Mouse (Mus musculus): Measurements from ENCODE around the gene Hoxb3. TPM values are rescaled to one million over a fixed set of nuclear protein-coding genes. Genes with fewer than 3 reads are reported as not detected.

Hoxb3 gene
- polyA plus RNA-seq, 1 experiment, result 5.6 TPM

DNA sequence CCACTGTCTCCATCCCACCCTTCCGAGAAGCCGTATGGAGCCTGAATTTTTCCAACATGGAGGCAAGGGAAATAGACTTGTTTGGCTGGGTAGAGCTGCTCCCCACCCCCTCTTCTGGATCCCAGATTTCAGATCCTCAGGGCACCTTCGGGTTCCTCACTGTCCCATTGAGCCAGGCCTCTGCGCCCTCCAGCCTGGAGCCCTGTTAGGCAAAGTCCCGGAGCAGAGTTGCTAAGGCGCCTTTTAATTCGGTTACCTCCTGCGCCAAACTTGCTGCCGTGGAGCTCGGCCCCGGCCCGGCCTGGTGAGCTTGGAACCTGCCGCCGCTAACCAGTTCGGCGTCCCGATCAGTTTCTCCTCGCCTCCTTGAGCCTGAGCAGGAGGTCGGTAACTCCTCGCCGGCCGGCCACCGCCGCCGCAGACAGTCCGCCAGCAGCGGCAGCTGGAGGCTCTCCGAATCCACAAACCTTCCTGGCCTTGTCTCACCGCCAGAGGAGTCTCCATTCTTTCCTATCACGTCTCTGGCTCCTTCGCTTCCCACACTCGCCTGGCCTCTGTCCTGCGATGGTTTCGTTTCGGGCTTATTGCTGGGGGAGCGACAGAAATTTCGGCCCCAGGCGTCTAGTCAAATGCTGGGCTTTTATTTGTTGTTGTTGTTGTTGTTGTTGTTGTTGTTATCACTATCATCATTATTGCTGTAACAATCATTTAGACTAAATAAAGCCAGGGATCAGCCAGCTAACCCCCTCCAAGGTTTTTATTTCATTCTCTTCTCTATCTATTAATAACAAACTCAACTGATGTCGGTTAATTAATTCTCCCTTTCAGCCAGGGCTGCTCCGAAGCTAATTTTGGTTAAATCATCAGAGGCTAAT lies 18.8 kb downstream of the Hoxb3 start:
- no peaks in the 10 kb centered on the region for H3K36me3 ChIP-seq (ENCODE audit: control insufficient read depth, insufficient read depth, low read length)
- H3K27me3 ChIP-seq (ENCODE audit: control insufficient read depth, insufficient read depth, low read length), result peaks cover 22% of the 10 kb centered on the region
- TF ChIP-seq CTCF (IDR thresholded peaks at IDR 0.05; ENCODE audit: control insufficient read depth, insufficient read depth, insufficient replicate concordance, low read depth, low read length), result no peak
- no peak for TF ChIP-seq POLR2A (IDR thresholded peaks at IDR 0.05; ENCODE audit: control insufficient read depth, low read depth, low read length)
- H3K27ac ChIP-seq (ENCODE audit: control insufficient read depth, insufficient read depth, low read depth, low read length), result peak overlapping the region; percentile 27; the same call in 1 of the 2 replicates
- peaks cover 18% of the 10 kb centered on the region for H3K4me1 ChIP-seq (ENCODE audit: control insufficient read depth, insufficient read depth, low read length)
- H3K4me3 ChIP-seq (ENCODE audit: control insufficient read depth, low read depth, low read length), result peak overlapping the region; percentile 62

DNA sequence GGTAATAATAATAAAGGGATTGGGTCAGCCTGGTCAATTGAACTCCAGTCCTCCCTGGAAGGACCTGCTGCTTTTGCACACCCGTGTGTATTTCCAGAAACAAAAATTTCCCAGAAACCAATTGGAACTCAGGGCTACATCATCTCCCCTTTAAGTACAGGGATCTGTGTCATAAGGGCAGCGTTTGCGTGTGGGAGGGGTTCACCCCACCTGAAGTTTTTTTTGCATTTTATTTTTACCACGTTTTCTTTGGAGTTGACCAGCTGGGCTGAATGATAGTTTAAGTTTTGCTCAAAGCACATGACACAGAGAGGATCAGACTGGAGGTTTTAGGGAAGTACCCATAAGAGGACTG lies 19.4 kb downstream of the Hoxb3 start:
- H3K4me1 ChIP-seq (ENCODE audit: control insufficient read depth, insufficient read depth, low read length), result peaks cover 18% of the 10 kb centered on the region
- H3K36me3 ChIP-seq (ENCODE audit: control insufficient read depth, insufficient read depth, low read length), result no peaks in the 10 kb centered on the region
- TF ChIP-seq CTCF (IDR thresholded peaks at IDR 0.05; ENCODE audit: control insufficient read depth, insufficient read depth, insufficient replicate concordance, low read depth, low read length) (no peak), POLR2A (IDR thresholded peaks at IDR 0.05; ENCODE audit: control insufficient read depth, low read depth, low read length) (no peak)
- H3K27ac ChIP-seq (ENCODE audit: control insufficient read depth, insufficient read depth, low read depth, low read length), result no peak overlapping the region
- peaks cover 22% of the 10 kb centered on the region for H3K27me3 ChIP-seq (ENCODE audit: control insufficient read depth, insufficient read depth, low read length)
- no peak overlapping the region for H3K4me3 ChIP-seq (ENCODE audit: control insufficient read depth, low read depth, low read length)

DNA sequence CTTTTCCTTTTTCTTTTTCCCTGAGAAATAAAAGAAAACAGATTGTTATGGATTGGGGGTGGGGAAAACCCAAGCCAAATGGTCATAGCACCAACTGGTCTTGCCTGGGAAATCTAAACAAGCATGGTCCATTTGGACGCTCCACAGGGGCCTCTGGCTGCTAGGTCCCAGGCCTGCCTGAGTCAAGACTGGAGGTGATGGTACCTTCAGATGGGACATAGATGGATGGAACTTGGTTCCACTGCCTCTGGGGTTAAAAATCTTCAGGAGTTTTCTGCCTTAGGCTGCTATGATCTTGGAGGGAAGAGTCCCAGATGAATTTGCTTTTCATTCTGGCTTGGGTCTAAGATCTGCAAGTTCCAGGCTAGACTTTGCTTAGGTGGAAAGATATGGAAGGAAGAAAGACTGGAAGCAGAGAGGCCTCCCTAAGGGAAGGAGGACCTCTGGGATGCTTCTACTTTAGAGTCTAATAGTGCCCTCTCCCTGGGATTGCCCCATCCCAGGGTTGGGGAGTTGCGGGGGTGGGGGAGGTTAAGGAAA lies 20.1 kb downstream of the Hoxb3 start:
- peaks cover 18% of the 10 kb centered on the region for H3K4me1 ChIP-seq (ENCODE audit: control insufficient read depth, insufficient read depth, low read length)
- H3K4me3 ChIP-seq (ENCODE audit: control insufficient read depth, low read depth, low read length), result no peak overlapping the region
- H3K27ac ChIP-seq (ENCODE audit: control insufficient read depth, insufficient read depth, low read depth, low read length), result no peak overlapping the region
- peaks cover 22% of the 10 kb centered on the region for H3K27me3 ChIP-seq (ENCODE audit: control insufficient read depth, insufficient read depth, low read length)
- H3K36me3 ChIP-seq (ENCODE audit: control insufficient read depth, insufficient read depth, low read length), result no peaks in the 10 kb centered on the region
- TF ChIP-seq POLR2A (IDR thresholded peaks at IDR 0.05; ENCODE audit: control insufficient read depth, low read depth, low read length), result no peak
- no peak for TF ChIP-seq CTCF (IDR thresholded peaks at IDR 0.05; ENCODE audit: control insufficient read depth, insufficient read depth, insufficient replicate concordance, low read depth, low read length)

DNA sequence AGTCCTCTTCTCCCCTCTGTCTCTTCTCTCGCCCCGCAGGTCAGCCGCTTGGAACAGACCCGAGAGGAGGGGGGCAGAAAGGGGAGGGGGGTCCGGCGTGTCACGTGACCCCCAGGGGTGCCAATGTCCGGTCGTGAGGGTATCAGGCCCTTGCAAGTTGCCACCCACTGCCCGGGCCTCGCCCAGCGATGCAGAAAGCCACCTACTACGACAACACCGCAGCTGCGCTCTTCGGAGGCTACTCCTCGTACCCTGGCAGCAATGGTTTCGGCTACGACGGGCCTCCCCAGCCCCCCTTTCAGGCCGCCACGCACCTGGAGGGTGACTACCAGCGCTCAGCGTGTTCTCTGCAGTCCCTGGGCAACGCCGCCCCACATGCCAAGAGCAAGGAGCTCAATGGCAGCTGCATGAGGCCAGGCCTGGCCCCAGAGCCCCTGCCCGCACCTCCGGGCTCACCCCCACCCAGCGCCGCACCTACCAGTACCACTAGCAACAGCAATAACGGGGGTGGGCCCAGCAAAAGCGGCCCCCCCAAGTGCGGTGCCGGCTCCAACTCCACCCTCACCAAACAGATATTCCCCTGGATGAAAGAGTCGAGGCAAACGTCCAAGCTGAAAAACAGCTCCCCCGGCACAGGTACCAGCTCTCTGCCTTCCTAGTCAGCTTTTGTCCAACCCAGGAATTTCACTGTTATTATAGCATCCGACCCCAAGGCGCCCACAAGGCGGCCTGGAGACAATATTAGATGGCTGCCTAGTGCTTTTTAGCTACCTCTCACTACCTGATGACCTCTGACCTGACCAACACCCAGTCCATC lies 21.1 kb downstream of the Hoxb3 start:
- Histone ChIP-seq H3K27ac (ENCODE audit: control insufficient read depth, insufficient read depth, low read depth, low read length) (no peak overlapping the region), H3K36me3 (ENCODE audit: control insufficient read depth, insufficient read depth, low read length) (no peaks in the 10 kb centered on the region), H3K4me1 (ENCODE audit: control insufficient read depth, insufficient read depth, low read length) (peaks cover 18% of the 10 kb centered on the region), H3K27me3 (ENCODE audit: control insufficient read depth, insufficient read depth, low read length) (peaks cover 22% of the 10 kb centered on the region), H3K4me3 (ENCODE audit: control insufficient read depth, low read depth, low read length) (no peak overlapping the region; the same call in 1 of the 2 replicates)
- no peak for TF ChIP-seq POLR2A (IDR thresholded peaks at IDR 0.05; ENCODE audit: control insufficient read depth, low read depth, low read length)
- TF ChIP-seq CTCF (IDR thresholded peaks at IDR 0.05; ENCODE audit: control insufficient read depth, insufficient read depth, insufficient replicate concordance, low read depth, low read length), result no peak

DNA sequence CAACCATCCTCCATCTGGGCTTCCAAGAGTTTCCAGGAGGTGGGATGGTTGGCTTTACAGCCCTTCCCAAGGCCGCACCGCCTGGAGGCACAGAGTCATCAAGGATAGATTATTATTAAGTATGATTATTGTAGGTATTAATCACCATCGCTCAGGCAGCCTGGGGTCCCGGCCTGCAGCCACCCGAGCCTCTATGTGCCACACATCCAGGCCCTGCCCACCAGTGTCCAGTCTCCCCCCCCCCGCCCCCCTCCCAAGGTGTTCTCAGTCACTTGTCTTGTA lies 21.7 kb downstream of the Hoxb3 start:
- peaks cover 22% of the 10 kb centered on the region for H3K27me3 ChIP-seq (ENCODE audit: control insufficient read depth, insufficient read depth, low read length)
- peaks cover 19% of the 10 kb centered on the region for H3K4me1 ChIP-seq (ENCODE audit: control insufficient read depth, insufficient read depth, low read length)
- no peak overlapping the region for H3K4me3 ChIP-seq (ENCODE audit: control insufficient read depth, low read depth, low read length)
- no peak overlapping the region for H3K27ac ChIP-seq (ENCODE audit: control insufficient read depth, insufficient read depth, low read depth, low read length)
- no peak for TF ChIP-seq CTCF (IDR thresholded peaks at IDR 0.05; ENCODE audit: control insufficient read depth, insufficient read depth, insufficient replicate concordance, low read depth, low read length)
- no peak for TF ChIP-seq POLR2A (IDR thresholded peaks at IDR 0.05; ENCODE audit: control insufficient read depth, low read depth, low read length)
- H3K36me3 ChIP-seq (ENCODE audit: control insufficient read depth, insufficient read depth, low read length), result no peaks in the 10 kb centered on the region

DNA sequence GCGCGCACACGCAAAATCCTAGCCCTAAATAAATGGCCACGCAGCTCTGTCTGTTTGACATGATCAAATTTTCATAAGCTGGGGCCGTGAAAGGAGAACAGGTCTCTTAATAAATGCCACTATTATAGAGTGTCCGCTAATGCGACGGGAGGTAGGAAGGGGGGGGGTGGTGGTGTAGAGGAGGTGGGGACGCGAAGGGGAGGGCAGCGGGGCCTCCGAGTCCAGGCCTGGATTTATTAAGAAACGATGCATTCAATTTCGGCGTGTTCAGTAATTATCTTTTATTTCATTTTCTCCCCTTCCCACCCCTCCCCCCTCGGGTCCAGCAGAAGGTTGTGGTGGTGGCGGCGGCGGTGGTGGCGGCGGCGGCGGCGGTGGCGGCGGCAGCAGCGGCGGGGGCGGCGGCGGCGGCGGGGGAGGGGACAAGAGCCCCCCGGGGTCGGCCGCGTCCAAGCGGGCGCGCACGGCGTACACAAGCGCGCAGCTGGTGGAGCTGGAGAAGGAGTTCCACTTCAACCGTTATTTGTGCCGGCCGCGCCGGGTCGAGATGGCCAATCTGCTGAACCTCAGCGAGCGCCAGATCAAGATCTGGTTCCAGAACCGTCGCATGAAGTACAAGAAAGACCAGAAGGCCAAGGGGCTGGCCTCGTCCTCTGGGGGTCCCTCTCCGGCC lies 22.2 kb downstream of the Hoxb3 start:
- Histone ChIP-seq H3K27ac (ENCODE audit: control insufficient read depth, insufficient read depth, low read depth, low read length) (no peak overlapping the region), H3K27me3 (ENCODE audit: control insufficient read depth, insufficient read depth, low read length) (peaks cover 21% of the 10 kb centered on the region), H3K36me3 (ENCODE audit: control insufficient read depth, insufficient read depth, low read length) (no peaks in the 10 kb centered on the region), H3K4me3 (ENCODE audit: control insufficient read depth, low read depth, low read length) (peak overlapping the region; percentile 0), H3K4me1 (ENCODE audit: control insufficient read depth, insufficient read depth, low read length) (peaks cover 20% of the 10 kb centered on the region)
- TF ChIP-seq CTCF (IDR thresholded peaks at IDR 0.05; ENCODE audit: control insufficient read depth, insufficient read depth, insufficient replicate concordance, low read depth, low read length) (no peak), POLR2A (IDR thresholded peaks at IDR 0.05; ENCODE audit: control insufficient read depth, low read depth, low read length) (no peak)
